Mouse (Mus musculus) ES-E14 (cell line): Measurements from ENCODE around the gene Cdc42bpb. TPM values are rescaled to one million over a fixed set of nuclear protein-coding genes. Genes with fewer than 3 reads are reported as not detected.

Source experiments
- DNase-seq: peaks from one replicate; pipeline ENCODE4 v3.0.0-alpha.2; 2013; ENCODE audit warnings: low read depth, low spot score
- H3K27ac ChIP-seq: 2 replicates; pipeline ENCODE4 v1.5.1; 2012; ENCODE audit warnings: low read depth, mild to moderate bottlenecking, low read length, moderate library complexity, mixed read lengths; ENCODE audit not compliant: poor library complexity, insufficient read depth, severe bottlenecking
- H3K36me3 ChIP-seq: 2 replicates; pipeline ENCODE4 v1.6.1; 2012; ENCODE audit warnings: mild to moderate bottlenecking, low read length, moderate library complexity, mixed read lengths; ENCODE audit not compliant: control insufficient read depth, poor library complexity, insufficient read depth, severe bottlenecking
- H3K4me1 ChIP-seq, 2 experiments: fragments of 150-350 bp in 1 of 2; sonication (generic) in 1 of 2; 2 replicates each; pipeline ENCODE4 v1.6.1; 2012; ENCODE audit warnings: low read length in 2 of 2, mild to moderate bottlenecking in 1 of 2, mixed read lengths in 1 of 2; ENCODE audit not compliant: control insufficient read depth in 2 of 2, insufficient read depth in 2 of 2, poor library complexity in 1 of 2
- H3K4me3 ChIP-seq, 2 experiments: fragments of 150-350 bp in 1 of 2; sonication (generic) in 1 of 2; 2 replicates each; pipeline ENCODE4 v1.5.1; 2012; ENCODE audit warnings: low read length in 2 of 2, low read depth in 1 of 2, mild to moderate bottlenecking in 1 of 2, mixed read lengths in 1 of 2; ENCODE audit not compliant: insufficient read depth in 1 of 2, poor library complexity in 1 of 2, severe bottlenecking in 1 of 2
- H3K9ac ChIP-seq: 2 replicates; pipeline ENCODE4 v1.6.1; 2012; ENCODE audit warnings: low read depth, mild to moderate bottlenecking, low read length, mixed read lengths; ENCODE audit not compliant: poor library complexity, insufficient read depth, severe bottlenecking
- H3K9me3 ChIP-seq: fragments of 150-350 bp; sonication (generic); 2 replicates; pipeline ENCODE4 v1.6.1; 2012; ENCODE audit warnings: low read depth, mild to moderate bottlenecking, low read length; ENCODE audit not compliant: control insufficient read depth, insufficient read depth
- CHD2 ChIP-seq: IDR thresholded peaks from 2 replicates; pipeline ENCODE4 v1.6.1; 2014; ENCODE audit warnings: mild to moderate bottlenecking, low read depth, low read length, inconsistent platforms
- HCFC1 ChIP-seq: IDR thresholded peaks from 2 replicates; pipeline ENCODE4 v1.6.1; 2012; ENCODE audit warnings: low read length, inconsistent platforms, borderline replicate concordance; ENCODE audit not compliant: insufficient read depth
- MAFK ChIP-seq: IDR thresholded peaks from 2 replicates; pipeline ENCODE4 v1.6.1; 2014; ENCODE audit warnings: mild to moderate bottlenecking, low read depth, low read length, inconsistent platforms; ENCODE audit not compliant: insufficient read depth
- ZC3H11A ChIP-seq: IDR thresholded peaks from 2 replicates; pipeline ENCODE4 v1.6.1; 2012; ENCODE audit warnings: low read depth, mild to moderate bottlenecking, inconsistent platforms, low read length, borderline replicate concordance
- ZNF384 ChIP-seq: IDR thresholded peaks from 2 replicates; pipeline ENCODE4 v1.6.1; 2012; ENCODE audit warnings: low read depth, low read length, inconsistent platforms
- in situ Hi-C, 2 experiments: fragments of 600-800 bp; cut with MboI; formaldehyde crosslinking; loops; one replicate each; pipeline ENCODE4 v1.15.1; 2025; ENCODE audit warnings: low sequenced_read_pairs in 2 of 2, inconsistent platforms in 1 of 2; ENCODE audit not compliant: unreplicated experiment in 2 of 2
- total RNA-seq: library from RNA; depleted of rRNA; stranded (reverse); fragments of 300-350 nt; gene quantifications from 2 replicates; pipeline ENCODE4 v1.2.3, GENCODE M21; 2012

The Cdc42bpb gene
- total RNA-seq, 1 experiment = 63.7 TPM

DNA sequence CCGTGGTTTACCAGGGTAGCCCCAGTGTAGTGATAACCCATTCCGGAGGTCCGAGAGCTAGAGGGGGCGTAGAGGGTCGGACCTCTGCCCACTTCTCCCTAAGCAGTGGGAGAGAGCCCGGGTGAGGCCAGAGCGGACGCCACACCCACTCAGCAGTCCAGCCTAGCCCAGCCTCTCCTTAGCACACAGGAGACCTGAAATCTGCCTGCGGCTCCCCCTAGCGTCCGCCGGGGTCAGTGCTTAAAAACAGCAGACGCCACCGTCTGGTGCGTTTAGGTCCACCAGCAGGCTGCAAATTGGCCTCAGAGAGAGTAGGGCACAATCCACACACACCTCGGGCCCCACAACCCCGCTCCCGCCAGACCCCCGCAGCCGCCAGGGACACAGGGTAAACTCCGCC, 35.8 kb upstream of the Cdc42bpb start:
- Histone ChIP-seq H3K4me3 (peak overlapping the region in 1 of 2 experiments; percentile 1; a peak in 2 of 4 replicates), H3K27ac (no peak overlapping the region)

DNA sequence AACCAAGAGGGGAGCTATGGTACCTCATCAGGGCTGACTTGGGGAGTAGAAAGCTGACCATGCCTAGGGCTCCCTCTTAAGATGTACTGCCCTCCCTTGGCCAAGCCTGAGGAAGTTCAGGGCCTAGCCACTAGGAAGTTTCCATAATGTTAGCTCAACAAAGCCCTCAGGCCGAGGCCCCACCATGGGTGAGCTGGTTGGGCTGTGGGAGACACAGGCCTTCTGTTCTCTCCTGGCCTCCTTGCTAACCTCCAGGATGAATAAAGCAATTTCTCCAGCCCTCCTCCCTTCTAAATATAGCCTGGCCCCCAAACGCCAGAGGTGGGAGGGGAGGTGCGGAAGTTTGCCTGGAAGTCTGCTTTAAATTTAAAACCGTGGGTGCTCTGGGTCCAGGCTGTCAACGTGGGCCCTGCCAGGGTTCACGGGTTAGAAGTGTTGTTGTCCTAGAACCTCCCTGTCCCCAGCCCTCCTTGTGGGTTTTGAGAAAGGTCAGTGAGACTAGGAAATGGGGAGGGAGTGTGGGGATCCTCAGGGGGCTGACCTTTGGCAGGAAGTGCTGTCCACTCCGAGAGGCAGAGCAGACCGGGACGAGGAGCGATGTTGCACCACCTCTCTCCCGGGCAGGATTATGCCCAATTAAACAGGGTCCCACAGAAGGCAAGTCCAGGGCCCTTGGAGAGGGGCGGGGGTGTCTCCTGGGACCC, 35.2 kb upstream of the Cdc42bpb start:
- Histone ChIP-seq H3K4me3 (peak overlapping the region in 1 of 2 experiments; percentile 1; a peak in 2 of 4 replicates), H3K9me3 (no peaks in the 10 kb centered on the region), H3K4me1 (peaks cover 0 to 7% of the 10 kb centered on the region in 2 experiments; a peak in 1 of 4 replicates), H3K27ac (no peak overlapping the region), H3K9ac (no peak overlapping the region), H3K36me3 (no peaks in the 10 kb centered on the region)
- in situ Hi-C loops = no loop called here
- no peak for DNase-seq
- TF ChIP-seq ZNF384 (no peak), CHD2 (no peak), MAFK (no peak), HCFC1 (no peak), ZC3H11A (no peak)

More for the DNA sequence above, 35.8 kb upstream of the Cdc42bpb start:
- in situ Hi-C loops = no loop called here
- TF ChIP-seq MAFK = no peak
- peak; percentile 39; the same call in 1 of the 2 replicates for TF ChIP-seq ZNF384
- peak; percentile 47; the same call in 1 of the 2 replicates for TF ChIP-seq ZC3H11A
- H3K9me3 ChIP-seq = no peaks in the 10 kb centered on the region
- H3K36me3 ChIP-seq = no peaks in the 10 kb centered on the region
- no peak overlapping the region for H3K9ac ChIP-seq
- H3K4me1 ChIP-seq = peaks cover 0 to 8% of the 10 kb centered on the region in 2 experiments; a peak in 1 of 4 replicates
- DNase-seq = peak; percentile 80

DNA sequence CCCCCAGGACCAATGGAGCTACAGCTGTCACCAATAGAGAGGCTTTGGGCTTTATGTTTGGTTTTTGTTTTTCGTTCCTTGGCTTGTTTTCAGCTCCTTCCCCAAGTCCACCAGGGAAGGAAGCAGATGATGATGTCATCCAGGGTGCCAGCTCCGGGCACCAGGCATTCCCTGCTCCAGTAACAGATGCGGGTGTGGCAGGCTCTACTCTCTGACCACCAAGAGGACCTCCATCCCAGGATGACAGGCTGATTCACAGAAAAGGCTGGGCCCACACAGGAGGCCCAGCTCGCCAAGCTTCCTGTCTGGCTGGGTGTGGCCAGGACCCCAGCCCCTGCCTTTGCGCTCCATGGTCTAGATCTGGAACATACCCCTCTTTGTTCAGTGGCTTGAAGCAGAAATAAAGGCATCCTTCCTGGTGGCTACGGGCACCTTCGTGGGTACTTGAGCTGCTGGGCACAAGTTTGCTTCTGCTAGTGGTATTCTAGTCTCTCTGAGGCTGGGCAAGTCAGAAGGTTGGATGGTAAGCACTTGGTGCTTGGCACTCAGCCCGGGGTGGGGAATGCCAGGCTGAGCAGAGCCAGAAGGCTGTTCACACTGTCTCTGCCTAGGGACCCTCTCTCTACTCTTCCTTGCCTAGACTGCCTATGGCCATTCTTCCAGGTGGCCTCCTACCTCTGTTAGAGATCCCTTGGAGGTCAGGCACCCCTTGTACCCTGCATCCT, 34.3 kb upstream of the Cdc42bpb start:
- no peaks in the 10 kb centered on the region for H3K36me3 ChIP-seq
- no peak overlapping the region for H3K4me3 ChIP-seq
- no peaks in the 10 kb centered on the region for H3K9me3 ChIP-seq
- peaks cover 0 to 7% of the 10 kb centered on the region in 2 experiments; a peak in 1 of 4 replicates for H3K4me1 ChIP-seq
- H3K27ac ChIP-seq = no peak overlapping the region
- in situ Hi-C loops = no loop called here
- no peak overlapping the region for H3K9ac ChIP-seq
- TF ChIP-seq ZNF384 = no peak
- TF ChIP-seq ZC3H11A = no peak
- TF ChIP-seq MAFK = no peak
- TF ChIP-seq CHD2 = no peak
- no peak for TF ChIP-seq HCFC1
- DNase-seq = no peak

DNA sequence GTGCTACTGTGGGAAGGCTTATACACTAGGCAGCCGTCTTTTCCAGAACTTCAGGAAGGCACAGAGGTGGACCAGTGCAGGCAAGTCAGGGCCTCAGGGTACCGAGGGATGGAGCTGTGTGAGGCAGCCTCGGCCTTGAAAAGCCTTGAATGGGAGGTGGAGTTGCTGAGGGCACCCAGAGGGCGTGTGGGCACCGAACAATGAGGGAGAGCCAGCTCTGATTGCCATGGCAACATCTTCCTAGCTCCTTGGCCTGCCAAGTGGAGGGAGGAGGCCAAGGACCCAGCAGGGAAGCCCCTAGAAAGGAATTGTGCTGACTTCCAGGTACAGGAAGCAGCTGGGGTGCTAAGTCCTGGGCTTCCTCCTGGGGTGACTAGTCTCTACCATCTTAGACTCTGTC, 32.1 kb upstream of the Cdc42bpb start:
- in situ Hi-C loops = no loop called here
- Histone ChIP-seq H3K4me1 (peaks cover 0 to 7% of the 10 kb centered on the region in 2 experiments; a peak in 1 of 4 replicates), H3K4me3 (no peak overlapping the region), H3K36me3 (no peaks in the 10 kb centered on the region), H3K9me3 (no peaks in the 10 kb centered on the region), H3K27ac (no peak overlapping the region), H3K9ac (no peak overlapping the region)
- no peak for DNase-seq
- TF ChIP-seq ZNF384 (no peak), CHD2 (no peak), ZC3H11A (no peak), MAFK (no peak), HCFC1 (no peak)
